Mouse (Mus musculus) MEL (cell line): ENCODE measurements at regions not wholly inside any gene's neighbourhood (a gene's known extent, or its start where the extent isn't known, plus 50 kb on each side); places are given as distances from the start of the nearest gene placed in this dataset.

Source experiments
- DNase-seq: peaks from one replicate; pipeline ENCODE4 v3.0.0; 2011; ENCODE audit warnings: low read depth, low spot score
- H3K27ac ChIP-seq: 2 replicates; pipeline ENCODE4 v1.5.1; 2012; ENCODE audit warnings: low read depth, mild to moderate bottlenecking, control low read depth, low read length, moderate library complexity; ENCODE audit not compliant: control insufficient read depth
- H3K27me3 ChIP-seq, 2 experiments: fragments of 150-350 bp in 1 of 2; sonication (generic) in 1 of 2; 2 replicates each; pipeline ENCODE4 v1.6.1; 2012; ENCODE audit warnings: low read length in 2 of 2, mild to moderate bottlenecking in 2 of 2, improper control_type of control experiment in 1 of 2, moderate library complexity in 1 of 2; ENCODE audit not compliant: insufficient read depth in 2 of 2, control insufficient read depth in 1 of 2
- H3K36me3 ChIP-seq, 2 experiments: 2 replicates each; pipeline ENCODE4 v1.6.1; 2012 to 2014; ENCODE audit warnings: low read length in 2 of 2, improper control_type of control experiment in 1 of 2, inconsistent platforms in 1 of 2, mild to moderate bottlenecking in 1 of 2; ENCODE audit not compliant: insufficient read depth in 2 of 2, control insufficient read depth in 1 of 2
- H3K4me1 ChIP-seq, 2 experiments: fragments of 150-350 bp in 1 of 2; sonication (generic) in 1 of 2; 2 replicates each; pipeline ENCODE4 v1.6.1; 2012; ENCODE audit warnings: low read length in 2 of 2, improper control_type of control experiment in 1 of 2, mild to moderate bottlenecking in 1 of 2; ENCODE audit not compliant: insufficient read depth in 2 of 2, control insufficient read depth in 1 of 2
- H3K4me3 ChIP-seq, 2 experiments: fragments of 150-350 bp in 1 of 2; sonication (generic) in 1 of 2; 2 replicates each; pipeline ENCODE4 v1.5.1; 2012; ENCODE audit warnings: low read depth in 2 of 2, low read length in 2 of 2, mild to moderate bottlenecking in 2 of 2, moderate library complexity in 2 of 2, control low read depth in 1 of 2, improper control_type of control experiment in 1 of 2; ENCODE audit not compliant: control insufficient read depth in 1 of 2, insufficient read depth in 1 of 2
- H3K79me2 ChIP-seq: 2 replicates; pipeline ENCODE4 v1.6.1; 2012; ENCODE audit warnings: mild to moderate bottlenecking, low read length, moderate library complexity; ENCODE audit not compliant: control insufficient read depth, poor library complexity, insufficient read depth
- H3K9ac ChIP-seq: 2 replicates; pipeline ENCODE4 v1.6.1; 2012; ENCODE audit warnings: low read depth, mild to moderate bottlenecking, control low read depth, low read length, moderate library complexity; ENCODE audit not compliant: control insufficient read depth, poor library complexity, severe bottlenecking
- H3K9me3 ChIP-seq: fragments of 150-350 bp; sonication (generic); replicated peaks from 2 replicates; pipeline ENCODE4 v1.6.1; 2012; ENCODE audit warnings: mild to moderate bottlenecking, low read length, improper control_type of control experiment, moderate library complexity; ENCODE audit not compliant: insufficient read depth
- BHLHE40 ChIP-seq: IDR thresholded peaks from 2 replicates; pipeline ENCODE4 v1.6.1; 2012; ENCODE audit warnings: low read depth, mild to moderate bottlenecking, inconsistent platforms, low read length, improper control_type of control experiment, borderline replicate concordance
- CTCF ChIP-seq, 3 experiments: IDR thresholded peaks in 2 of 3; conservative IDR thresholded peaks in 1 of 3; 2 replicates each; pipeline ENCODE4 v1.5.1; 2011 to 2012; ENCODE audit warnings: low read length in 3 of 3, low read depth in 2 of 3, mild to moderate bottlenecking in 2 of 3, improper control_type of control experiment in 1 of 3, inconsistent platforms in 1 of 3, mixed read lengths in 1 of 3, moderate library complexity in 1 of 3; ENCODE audit not compliant: control insufficient read depth in 1 of 3, insufficient read depth in 1 of 3, poor library complexity in 1 of 3, severe bottlenecking in 1 of 3
- ELF1 ChIP-seq: IDR thresholded peaks from 2 replicates; pipeline ENCODE4 v1.6.1; 2014; ENCODE audit warnings: low read depth, mild to moderate bottlenecking, inconsistent platforms, low read length, improper control_type of control experiment, moderate library complexity
- ETS1 ChIP-seq: IDR thresholded peaks from 2 replicates; pipeline ENCODE4 v1.6.1; 2012; ENCODE audit warnings: low read depth, mild to moderate bottlenecking, inconsistent platforms, low read length, improper control_type of control experiment, moderate library complexity
- GABPA ChIP-seq: IDR thresholded peaks from 2 replicates; pipeline ENCODE4 v1.6.1; 2012; ENCODE audit warnings: low read depth, mild to moderate bottlenecking, inconsistent platforms, low read length, improper control_type of control experiment, moderate library complexity
- GATA1 ChIP-seq: IDR thresholded peaks from 2 replicates; pipeline ENCODE4 v1.6.1; 2011; ENCODE audit warnings: low read depth, low read length, improper control_type of control experiment
- JUND ChIP-seq: IDR thresholded peaks from 2 replicates; pipeline ENCODE4 v1.6.1; 2011; ENCODE audit warnings: low read depth, mild to moderate bottlenecking, improper control_type of control experiment, low read length
- KAT2A ChIP-seq: conservative IDR thresholded peaks from 2 replicates; pipeline ENCODE4 v1.6.1; 2012; ENCODE audit warnings: low read depth, low read length, improper control_type of control experiment, inconsistent platforms
- MAFK ChIP-seq: IDR thresholded peaks from 2 replicates; pipeline ENCODE4 v1.6.1; 2011; ENCODE audit warnings: low read depth, mild to moderate bottlenecking, low read length, improper control_type of control experiment, borderline replicate concordance
- MEF2A ChIP-seq: IDR thresholded peaks from 2 replicates; pipeline ENCODE4 v1.6.1; 2014; ENCODE audit warnings: low read depth, mild to moderate bottlenecking, inconsistent platforms, low read length, improper control_type of control experiment; ENCODE audit not compliant: poor library complexity, insufficient replicate concordance, severe bottlenecking; ENCODE audit errors: extremely low read depth
- MYB ChIP-seq: IDR thresholded peaks from 2 replicates; pipeline ENCODE4 v1.6.1; 2011; ENCODE audit warnings: mild to moderate bottlenecking, low read depth, low read length, improper control_type of control experiment
- MYC ChIP-seq: IDR thresholded peaks from 2 replicates; pipeline ENCODE4 v1.6.1; 2011; ENCODE audit warnings: low read depth, mild to moderate bottlenecking, low read length, improper control_type of control experiment, moderate library complexity
- NRF1 ChIP-seq: IDR thresholded peaks from 2 replicates; pipeline ENCODE4 v1.6.1; 2014; ENCODE audit warnings: low read depth, mild to moderate bottlenecking, inconsistent platforms, low read length, improper control_type of control experiment, moderate library complexity; ENCODE audit not compliant: poor library complexity, insufficient read depth, severe bottlenecking
- POLR2A ChIP-seq, 2 experiments: IDR thresholded peaks; 2 replicates each; pipeline ENCODE4 v1.6.1; 2011 to 2012; ENCODE audit warnings: low read length in 2 of 2, mild to moderate bottlenecking in 2 of 2, control low read depth in 1 of 2, improper control_type of control experiment in 1 of 2, low read depth in 1 of 2, moderate library complexity in 1 of 2; ENCODE audit not compliant: control insufficient read depth in 1 of 2, insufficient read depth in 1 of 2, poor library complexity in 1 of 2
- POLR2AphosphoS2 ChIP-seq: IDR thresholded peaks from 2 replicates; pipeline ENCODE4 v1.6.1; 2011; ENCODE audit warnings: low read length, improper control_type of control experiment
- POLR2AphosphoS5 ChIP-seq: IDR thresholded peaks from 2 replicates; pipeline ENCODE4 v1.6.1; 2012; ENCODE audit warnings: low read depth, borderline replicate concordance, mild to moderate bottlenecking, inconsistent platforms, low read length, moderate library complexity, mixed read lengths
- RAD21 ChIP-seq: IDR thresholded peaks from 2 replicates; pipeline ENCODE4 v1.6.1; 2011; ENCODE audit warnings: mild to moderate bottlenecking, low read depth, low read length, improper control_type of control experiment
- RCOR1 ChIP-seq: IDR thresholded peaks from 2 replicates; pipeline ENCODE4 v1.6.1; 2012; ENCODE audit warnings: low read depth, mild to moderate bottlenecking, inconsistent platforms, low read length, improper control_type of control experiment
- SMC3 ChIP-seq: IDR thresholded peaks from 2 replicates; pipeline ENCODE4 v1.6.1; 2011; ENCODE audit warnings: low read depth, low read length, improper control_type of control experiment
- TAL1 ChIP-seq: IDR thresholded peaks from 2 replicates; pipeline ENCODE4 v1.6.1; 2012; ENCODE audit warnings: mild to moderate bottlenecking, inconsistent platforms, low read length, moderate library complexity, mixed read lengths
- TCF12 ChIP-seq: IDR thresholded peaks from 2 replicates; pipeline ENCODE4 v1.6.1; 2014; ENCODE audit warnings: low read depth, mild to moderate bottlenecking, inconsistent platforms, low read length, improper control_type of control experiment, moderate library complexity
- UBTF ChIP-seq: IDR thresholded peaks from 2 replicates; pipeline ENCODE4 v1.6.1; 2012; ENCODE audit warnings: low read depth, mild to moderate bottlenecking, inconsistent platforms, low read length, improper control_type of control experiment, moderate library complexity, borderline replicate concordance; ENCODE audit not compliant: insufficient read depth
- USF1 ChIP-seq: IDR thresholded peaks from 2 replicates; pipeline ENCODE4 v1.6.1; 2014; ENCODE audit warnings: low read depth, mild to moderate bottlenecking, inconsistent platforms, low read length, improper control_type of control experiment, moderate library complexity
- USF2 ChIP-seq, 2 experiments: IDR thresholded peaks; 2 replicates each; pipeline ENCODE4 v1.6.1; 2011 to 2012; ENCODE audit warnings: improper control_type of control experiment in 2 of 2, low read length in 2 of 2, borderline replicate concordance in 1 of 2, inconsistent platforms in 1 of 2, low read depth in 1 of 2, mild to moderate bottlenecking in 1 of 2; ENCODE audit not compliant: insufficient read depth in 1 of 2
- ZNF384 ChIP-seq: IDR thresholded peaks from 2 replicates; pipeline ENCODE4 v1.6.1; 2012; ENCODE audit warnings: low read depth, mild to moderate bottlenecking, inconsistent platforms, low read length, improper control_type of control experiment

DNA sequence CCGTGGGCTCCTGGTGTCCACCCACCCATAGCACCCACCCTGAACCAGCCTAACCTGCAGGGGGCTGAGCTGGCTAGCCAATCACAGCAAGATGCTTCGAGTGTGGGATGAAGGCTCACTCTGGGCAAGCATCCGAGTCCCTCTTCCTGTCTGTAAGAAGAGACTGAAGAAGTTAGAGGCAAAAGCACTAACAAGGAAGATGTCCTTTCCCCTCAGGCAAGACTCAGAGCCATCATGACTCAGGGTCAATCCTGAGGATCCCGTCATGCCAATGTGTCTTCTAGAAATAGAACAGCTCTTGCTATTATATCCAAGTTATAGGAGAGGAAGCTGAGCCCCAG, 163.6 kb downstream of the Trim29 start:
- Histone ChIP-seq H3K9me3 (no peaks in the 10 kb centered on the region), H3K36me3 (no peaks in the 10 kb centered on the region), H3K27me3 (no peaks in the 10 kb centered on the region), H3K79me2 (no peaks in the 10 kb centered on the region), H3K27ac (no peak overlapping the region), H3K9ac (no peak overlapping the region), H3K4me1 (no peaks in the 10 kb centered on the region), H3K4me3 (no peak overlapping the region)
- no peak for DNase-seq
- TF ChIP-seq KAT2A (no peak), RAD21 (no peak), USF1 (no peak), TCF12 (no peak), USF2 (IDR thresholded peaks at IDR 0.05; ENCODE audit: borderline replicate concordance in 1 of 2, insufficient read depth in 1 of 2, low read depth in 1 of 2, low read length in 2 of 2) (no peak), MEF2A (no peak), POLR2AphosphoS2 (no peak), ELF1 (no peak)

DNA sequence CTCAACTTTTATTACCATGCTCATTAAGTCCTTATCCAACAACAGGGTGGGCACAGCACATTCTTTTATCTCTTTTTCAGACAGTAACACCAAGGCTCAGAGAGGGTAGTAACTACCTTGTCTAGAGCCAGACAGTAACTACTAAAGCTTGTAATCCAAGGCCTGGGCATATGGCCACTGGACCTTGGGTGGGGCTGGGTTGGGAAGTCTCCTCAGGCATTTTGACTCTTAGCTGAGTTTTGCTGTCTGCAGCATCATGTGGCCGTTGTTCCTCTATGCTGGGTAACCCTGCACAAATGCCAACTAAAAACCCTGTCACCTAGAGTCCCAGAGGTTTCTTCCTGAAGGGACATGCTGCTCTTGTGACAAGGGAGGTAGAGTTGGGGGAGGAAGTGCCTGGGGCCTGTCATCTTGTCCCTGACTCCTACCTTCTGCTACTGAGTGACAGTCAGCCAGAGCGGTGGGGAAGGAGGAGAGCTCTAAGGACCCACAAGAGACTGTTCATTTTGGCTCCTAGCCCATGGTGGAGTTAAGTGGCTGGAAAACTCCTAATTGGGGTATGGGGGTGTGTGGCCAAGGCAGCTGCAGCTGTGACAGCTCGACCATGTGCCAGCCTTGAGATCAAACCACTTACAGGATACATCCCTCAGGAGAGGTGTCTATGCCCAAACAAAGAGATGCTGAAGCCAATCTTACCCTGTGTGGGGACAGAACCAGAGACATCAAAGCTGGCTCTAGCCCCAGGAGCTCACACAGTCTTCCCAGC, 170.4 kb downstream of the Trim29 start:
- H3K9ac ChIP-seq, result no peak overlapping the region

More for the DNA sequence above, 170.4 kb downstream of the Trim29 start:
- TF ChIP-seq MEF2A, result no peak
- no peak for TF ChIP-seq POLR2A (IDR thresholded peaks at IDR 0.05; ENCODE audit: control insufficient read depth in 1 of 2, insufficient read depth in 1 of 2, low read depth in 1 of 2, low read length in 2 of 2, poor library complexity in 1 of 2)
- TF ChIP-seq UBTF, result no peak
- no peak for TF ChIP-seq ZNF384
- no peak for TF ChIP-seq GABPA
- no peak for TF ChIP-seq JUND
- no peak for TF ChIP-seq ETS1
- no peak for TF ChIP-seq CTCF (IDR thresholded peaks at IDR 0.05 in 2 of 3, conservative IDR thresholded peaks at IDR 0.05 in 1 of 3; ENCODE audit: control insufficient read depth in 1 of 3, insufficient read depth in 1 of 3, low read depth in 2 of 3, low read length in 3 of 3, poor library complexity in 1 of 3, severe bottlenecking in 1 of 3)
- TF ChIP-seq MAFK, result no peak
- no peak for TF ChIP-seq RCOR1
- no peak for TF ChIP-seq USF2 (IDR thresholded peaks at IDR 0.05; ENCODE audit: borderline replicate concordance in 1 of 2, insufficient read depth in 1 of 2, low read depth in 1 of 2, low read length in 2 of 2)
- no peak for TF ChIP-seq POLR2AphosphoS5
- TF ChIP-seq MYB, result no peak
- no peak for TF ChIP-seq NRF1
- no peak for TF ChIP-seq GATA1
- no peak for TF ChIP-seq TCF12
- TF ChIP-seq MYC, result no peak
- TF ChIP-seq BHLHE40, result no peak
- TF ChIP-seq TAL1, result no peak
- no peak for TF ChIP-seq SMC3
- TF ChIP-seq, all 39 proteins: peak for 0
- H3K36me3 ChIP-seq, result no peaks in the 10 kb centered on the region
- H3K9me3 ChIP-seq, result no peaks in the 10 kb centered on the region
- no peak for DNase-seq
- H3K4me1 ChIP-seq, result no peaks in the 10 kb centered on the region
- H3K27me3 ChIP-seq, result no peaks in the 10 kb centered on the region
- H3K79me2 ChIP-seq, result no peaks in the 10 kb centered on the region
- no peak overlapping the region for H3K27ac ChIP-seq
- H3K4me3 ChIP-seq, result no peak overlapping the region
